Mouse (Mus musculus): ENCODE data around the gene Cdhr2.

Cdhr2 gene

GRCm38 (mm10) chr13:54749864-54750411 lies 48.7 kb downstream of the Cdhr2 start, which contains the start of gene Gprin1:
Gene Gprin1, minus strand, starts transcription at chr13:54749874.
- DNase-seq (ENCODE audit: low spot score in 2 of 2), result no peak

- DNase-seq (ENCODE audit: low spot score in 2 of 2), result no peak
Measured at GRCm38 (mm10) chr13:54750699-54751098, 49.4 kb downstream of the Cdhr2 start.

GRCm38 (mm10) chr13:54752656-54753055 lies 51.4 kb downstream of the Cdhr2 start:
- no peak for DNase-seq (ENCODE audit: low spot score in 2 of 2)

- DNase-seq (ENCODE audit: low spot score in 2 of 2), result no peak
Measured at GRCm38 (mm10) chr13:54753733-54754132, 52.5 kb downstream of the Cdhr2 start.

- no peak for DNase-seq (ENCODE audit: low spot score in 2 of 2)
Measured at GRCm38 (mm10) chr13:54754169-54755080, 53.2 kb downstream of the Cdhr2 start.

GRCm38 (mm10) chr13:54755201-54755830 lies 54.1 kb downstream of the Cdhr2 start:
- no peak for DNase-seq (ENCODE audit: low spot score in 2 of 2)

- no peak for DNase-seq (ENCODE audit: low spot score in 2 of 2)
Measured at GRCm38 (mm10) chr13:54756156-54756712, 55.0 kb downstream of the Cdhr2 start.

GRCm38 (mm10) chr13:54757093-54757830 lies 56.0 kb downstream of the Cdhr2 start:
- no peak for DNase-seq (ENCODE audit: low spot score in 2 of 2)

- peak; percentile 53 to 72 for DNase-seq (ENCODE audit: low spot score in 2 of 2)
Measured at GRCm38 (mm10) chr13:54758045-54758755, 56.9 kb downstream of the Cdhr2 start.

- DNase-seq (ENCODE audit: low spot score in 2 of 2), result no peak
Measured at GRCm38 (mm10) chr13:54758756-54759470, 57.7 kb downstream of the Cdhr2 start.

GRCm38 (mm10) chr13:54759496-54759895 lies 58.2 kb downstream of the Cdhr2 start:
- no peak for DNase-seq (ENCODE audit: low spot score in 2 of 2)

- DNase-seq (ENCODE audit: low spot score in 2 of 2), result no peak
Measured at GRCm38 (mm10) chr13:54760164-54760795, 59.0 kb downstream of the Cdhr2 start.

- no peak for DNase-seq (ENCODE audit: low spot score in 2 of 2)
Measured at GRCm38 (mm10) chr13:54760906-54761305, 59.6 kb downstream of the Cdhr2 start.

GRCm38 (mm10) chr13:54765281-54766191 lies 64.3 kb downstream of the Cdhr2 start:
- no peak for DNase-seq (ENCODE audit: low spot score in 2 of 2)

- DNase-seq (ENCODE audit: low spot score in 2 of 2), result peak in 1 of 2 experiments; percentile 10
Measured at GRCm38 (mm10) chr13:54766192-54766768, 65.0 kb downstream of the Cdhr2 start, which contains the start of gene Sncb. Gene Sncb, minus strand, starts transcription at chr13:54766595.

- DNase-seq (ENCODE audit: low spot score in 2 of 2), result no peak
Measured at GRCm38 (mm10) chr13:54767012-54767411, 65.8 kb downstream of the Cdhr2 start.

GRCm38 (mm10) chr13:54780592-54780991 lies 79.3 kb downstream of the Cdhr2 start:
- no peak for DNase-seq (ENCODE audit: low spot score in 2 of 2)

GRCm38 (mm10) chr13:54781086-54781485 lies 79.8 kb downstream of the Cdhr2 start:
- DNase-seq (ENCODE audit: low spot score in 2 of 2), result no peak

Data from urinary bladder, postnatal 36 days (tissue).